Mouse (Mus musculus) small intestine, adult 2 months (tissue): ENCODE results near the gene Fxyd5.

Source experiments
- CTCF ChIP-seq: fragments of 200-500 bp; IDR thresholded peaks from 2 replicates; pipeline ENCODE4 v1.5.1; 2012; ENCODE audit warnings: low read depth, mild to moderate bottlenecking, control low read depth, inconsistent platforms, low read length, moderate library complexity, mixed read lengths; ENCODE audit not compliant: insufficient replicate concordance, insufficient read length; ENCODE audit errors: extremely low read depth
- POLR2A ChIP-seq: fragments of 200-500 bp; IDR thresholded peaks from 2 replicates; pipeline ENCODE4 v1.6.1; 2012; ENCODE audit warnings: low read depth, mild to moderate bottlenecking, control low read depth, inconsistent platforms, low read length, moderate library complexity

- TF ChIP-seq POLR2A: no peak
- TF ChIP-seq CTCF: peak; percentile 95
Observed at GRCm38 (mm10) chr7:31059108-31059507, 16.8 kb upstream of the Fxyd5 start, which contains the start of gene Lgi4.
